Mouse (Mus musculus): ENCODE results near the gene Prkca.

Prkca gene

GRCm38 (mm10) chr11:108268421-108269322, 75.1 kb downstream of the Prkca start:
- in situ Hi-C loops (cut with MboI; ENCODE audit: unreplicated experiment in 2 of 2): loop anchor here in 1 of 2 experiments (5.0 kb wide), 1 partner anchor 131 kb away; no protein-coding TSS in a partner anchor

GRCm38 (mm10) chr11:108267825-108268224, 75.9 kb downstream of the Prkca start:
- in situ Hi-C loops (cut with MboI; ENCODE audit: unreplicated experiment in 2 of 2): loop anchor here in 1 of 2 experiments (5.0 kb wide), 1 partner anchor 131 kb away; no protein-coding TSS in a partner anchor

- in situ Hi-C loops (cut with MboI; ENCODE audit: unreplicated experiment in 2 of 2): loop anchor here in 1 of 2 experiments (5.0 kb wide), 1 partner anchor 130 kb away; no protein-coding TSS in a partner anchor
Observed at GRCm38 (mm10) chr11:108267066-108267465, 76.7 kb downstream of the Prkca start.

GRCm38 (mm10) chr11:108263868-108264267, 79.9 kb downstream of the Prkca start:
- in situ Hi-C loops (cut with MboI; ENCODE audit: unreplicated experiment in 2 of 2): no loop called here

GRCm38 (mm10) chr11:108263406-108263805, 80.3 kb downstream of the Prkca start:
- in situ Hi-C loops (cut with MboI; ENCODE audit: unreplicated experiment in 2 of 2): no loop called here

GRCm38 (mm10) chr11:108261751-108262160, 82.0 kb downstream of the Prkca start:
- in situ Hi-C loops (cut with MboI; ENCODE audit: unreplicated experiment in 2 of 2): no loop called here

- in situ Hi-C loops (cut with MboI; ENCODE audit: unreplicated experiment in 2 of 2): no loop called here
Observed at GRCm38 (mm10) chr11:108260775-108261517, 82.8 kb downstream of the Prkca start.

GRCm38 (mm10) chr11:108259391-108259790, 84.3 kb downstream of the Prkca start:
- in situ Hi-C loops (cut with MboI; ENCODE audit: unreplicated experiment in 2 of 2): no loop called here

- in situ Hi-C loops (cut with MboI; ENCODE audit: unreplicated experiment in 2 of 2): no loop called here
Observed at GRCm38 (mm10) chr11:108258811-108259266, 84.9 kb downstream of the Prkca start.

- in situ Hi-C loops (cut with MboI; ENCODE audit: unreplicated experiment in 2 of 2): no loop called here
Observed at GRCm38 (mm10) chr11:108257921-108258320, 85.8 kb downstream of the Prkca start.

- in situ Hi-C loops (cut with MboI; ENCODE audit: unreplicated experiment in 2 of 2): loop anchor here (5.0 kb wide), 2 partner anchors 37 to 97 kb away; no protein-coding TSS in a partner anchor
Observed at GRCm38 (mm10) chr11:108254681-108255080, 89.0 kb downstream of the Prkca start.

- in situ Hi-C loops (cut with MboI; ENCODE audit: unreplicated experiment in 2 of 2): loop anchor here (5.0 kb wide), 2 partner anchors 35 to 95 kb away; no protein-coding TSS in a partner anchor
Observed at GRCm38 (mm10) chr11:108251924-108252775, 91.6 kb downstream of the Prkca start.

GRCm38 (mm10) chr11:108250829-108251637, 92.7 kb downstream of the Prkca start:
- in situ Hi-C loops (cut with MboI; ENCODE audit: unreplicated experiment in 2 of 2): loop anchor here (5.0 kb wide), 2 partner anchors 34 to 94 kb away; no protein-coding TSS in a partner anchor

- in situ Hi-C loops (cut with MboI; ENCODE audit: unreplicated experiment in 2 of 2): loop anchor here (5.0 kb wide), 2 partner anchors 33 to 93 kb away; no protein-coding TSS in a partner anchor
Observed at GRCm38 (mm10) chr11:108250146-108250635, 93.5 kb downstream of the Prkca start.

- in situ Hi-C loops (cut with MboI; ENCODE audit: unreplicated experiment in 2 of 2): no loop called here
Observed at GRCm38 (mm10) chr11:108249487-108249886, 94.2 kb downstream of the Prkca start.

GRCm38 (mm10) chr11:108249047-108249403, 94.7 kb downstream of the Prkca start:
- in situ Hi-C loops (cut with MboI; ENCODE audit: unreplicated experiment in 2 of 2): no loop called here

- in situ Hi-C loops (cut with MboI; ENCODE audit: unreplicated experiment in 2 of 2): no loop called here
Observed at GRCm38 (mm10) chr11:108248218-108249046, 95.3 kb downstream of the Prkca start.

Measured in v-Abl transformed pro-B cells (cell line).